Mouse (Mus musculus) mouse embryonic stem cell (cell line): ENCODE measurements around the gene Prkg1.
"Not testable (repeated sequence)": the region's sequence is repeated elsewhere in the genome, so short reads cannot be mapped to it uniquely, and the experiment has no call there.

Experiments used
- in situ Hi-C, 2 experiments: fragments of 300-500 bp; cut with MboI; formaldehyde crosslinking; loops; 1 replicate in 1 of 2; 3 replicates in 1 of 2; pipeline ENCODE4 v1.14.3; 2019 to 2020; ENCODE audit warnings: low sequenced_read_pairs in 2 of 2, low pct_unique_long_range_greater_than_20kb in 1 of 2, mixed read lengths in 1 of 2; ENCODE audit not compliant: unreplicated experiment in 1 of 2

Gene Prkg1

DNA sequence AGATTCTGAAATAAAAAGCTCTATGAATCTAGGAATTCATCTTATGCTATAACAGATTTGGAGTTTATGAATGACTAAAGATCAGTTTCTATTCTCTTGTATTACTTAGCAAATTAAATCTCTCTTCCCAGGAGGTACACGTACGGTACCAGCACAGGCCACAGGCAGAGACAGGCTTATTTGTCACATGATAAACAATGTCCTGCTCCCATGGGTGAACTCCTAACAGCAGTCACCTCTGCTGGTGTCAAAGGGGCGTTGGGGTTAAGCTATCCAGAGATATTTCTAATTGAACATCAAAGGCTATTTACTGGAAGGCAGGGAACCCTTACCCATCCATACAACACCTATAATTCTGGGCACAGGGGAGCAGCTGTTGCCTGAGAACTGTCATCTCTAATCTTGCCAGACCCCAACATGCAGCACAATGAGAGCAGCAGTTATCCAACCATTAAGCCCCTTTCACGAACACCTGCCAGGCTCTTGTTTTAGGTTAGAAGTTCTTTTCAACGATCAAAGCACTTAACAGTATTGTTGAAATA lies 1122.1 kb downstream of the Prkg1 start:
- in situ Hi-C loops: no loop called here

GRCm38 (mm10) chr19:30637471-30637870 lies 1127.4 kb downstream of the Prkg1 start:
- in situ Hi-C loops: no loop called here

DNA sequence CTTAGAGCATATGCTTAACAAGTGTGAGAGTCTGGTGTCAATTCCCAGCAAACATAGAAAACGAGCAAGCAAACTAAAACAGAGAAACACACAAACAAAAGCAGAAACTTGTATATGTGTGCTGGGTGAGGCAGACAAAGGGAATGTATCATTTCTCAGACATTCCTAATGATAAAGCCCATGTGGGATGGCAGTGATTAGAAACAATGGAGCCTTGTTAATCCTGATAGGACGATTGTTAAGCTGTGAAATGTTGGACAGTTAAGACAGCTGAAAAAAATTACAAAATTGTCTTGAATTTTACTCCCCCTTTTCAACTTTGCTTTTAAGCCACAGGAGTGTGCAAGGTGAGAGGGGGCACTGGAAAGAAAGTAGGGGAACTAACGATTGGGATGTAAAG lies 1133.8 kb downstream of the Prkg1 start:
- in situ Hi-C loops: no loop called here

DNA sequence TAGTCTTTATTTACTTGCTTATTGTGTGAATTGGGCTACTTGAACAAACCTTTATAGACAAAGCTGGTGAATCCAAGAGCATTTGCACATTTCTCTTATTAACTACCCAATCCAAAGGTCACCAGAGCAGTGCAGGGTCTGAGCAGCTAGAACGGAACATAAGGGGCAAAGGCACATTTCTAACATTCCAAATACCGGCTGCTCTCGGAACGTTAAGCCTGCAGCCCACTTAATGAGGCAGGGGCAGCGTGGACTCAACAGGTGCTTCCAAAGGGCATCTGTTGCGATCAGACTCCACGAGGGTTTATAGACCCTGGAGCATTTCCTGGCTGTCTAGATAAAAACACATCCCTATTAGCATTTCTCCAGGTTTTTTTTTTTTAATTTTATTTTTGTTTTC lies 1138.8 kb downstream of the Prkg1 start:
- in situ Hi-C loops: no loop called here

DNA sequence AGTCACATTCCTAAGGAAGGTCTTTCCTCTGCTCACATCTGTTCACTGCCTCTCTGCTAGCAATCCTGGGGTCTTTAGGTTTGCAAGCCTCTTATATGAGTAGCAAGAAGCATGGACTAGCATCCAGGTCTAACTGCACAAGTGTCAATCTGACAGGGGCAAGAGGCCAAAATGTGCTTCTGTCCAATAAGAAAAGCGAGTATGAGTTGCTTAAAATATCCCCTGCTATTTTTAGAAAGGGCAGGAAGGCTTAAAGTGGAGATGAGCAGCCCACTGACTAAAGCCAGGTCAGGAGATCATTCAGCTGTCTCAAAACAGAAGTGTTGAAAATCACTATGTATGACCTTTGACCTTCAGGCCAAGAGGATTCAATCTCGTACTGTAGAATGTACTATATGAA lies 1139.4 kb downstream of the Prkg1 start:
- in situ Hi-C loops: no loop called here

DNA sequence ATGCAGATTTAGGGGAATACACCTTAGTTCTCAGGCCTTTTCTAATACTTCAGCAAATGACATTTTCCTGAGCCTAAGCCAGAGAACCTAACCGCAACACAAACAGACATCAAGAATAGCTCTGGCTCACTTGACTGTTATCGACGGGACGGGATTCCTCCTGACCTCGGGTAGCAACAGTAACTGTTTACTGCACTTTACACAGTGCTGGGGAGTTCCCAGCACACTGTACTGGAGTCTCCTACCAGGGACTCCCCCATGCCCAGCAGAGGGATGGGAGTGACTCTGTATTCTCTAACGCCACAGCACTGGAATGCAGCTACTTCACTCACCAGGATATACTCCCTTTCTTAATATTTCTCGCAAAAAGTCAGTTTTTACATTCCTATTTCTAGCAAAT lies 1141.2 kb downstream of the Prkg1 start:
- in situ Hi-C loops: no loop called here

DNA sequence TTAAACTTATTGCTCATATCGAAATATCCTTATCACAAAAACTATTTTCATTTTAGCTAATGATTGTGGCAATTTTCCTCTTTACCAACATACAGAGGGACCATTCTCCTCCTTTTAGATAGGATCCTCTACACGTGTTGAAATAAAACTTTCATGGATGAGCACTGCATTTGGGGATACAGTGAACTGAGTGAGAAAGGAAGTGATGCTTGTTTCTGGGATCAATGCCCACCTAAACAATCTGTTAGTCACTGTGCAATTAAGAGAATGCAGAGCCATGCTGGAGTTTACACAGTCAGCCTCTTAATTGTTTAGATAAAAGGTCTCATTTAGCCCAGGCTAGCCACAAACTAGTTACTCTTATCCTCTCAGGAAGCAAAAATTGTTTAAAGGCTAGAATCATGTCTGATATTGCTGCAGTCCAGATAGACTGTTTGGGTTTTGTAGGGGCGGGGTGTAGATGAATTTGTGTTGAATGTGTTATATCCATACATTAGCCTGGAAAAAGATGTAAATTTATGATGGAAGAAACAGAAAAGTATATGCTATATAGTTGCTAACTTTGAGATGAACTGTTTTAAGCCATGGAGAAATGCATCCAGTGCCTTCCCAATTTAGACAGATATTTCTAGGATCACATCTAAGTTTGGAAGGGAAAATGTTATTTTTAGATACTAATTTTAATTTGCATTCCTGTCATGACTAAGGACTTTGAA lies 1151.5 kb downstream of the Prkg1 start:
- in situ Hi-C loops: no loop called here

DNA sequence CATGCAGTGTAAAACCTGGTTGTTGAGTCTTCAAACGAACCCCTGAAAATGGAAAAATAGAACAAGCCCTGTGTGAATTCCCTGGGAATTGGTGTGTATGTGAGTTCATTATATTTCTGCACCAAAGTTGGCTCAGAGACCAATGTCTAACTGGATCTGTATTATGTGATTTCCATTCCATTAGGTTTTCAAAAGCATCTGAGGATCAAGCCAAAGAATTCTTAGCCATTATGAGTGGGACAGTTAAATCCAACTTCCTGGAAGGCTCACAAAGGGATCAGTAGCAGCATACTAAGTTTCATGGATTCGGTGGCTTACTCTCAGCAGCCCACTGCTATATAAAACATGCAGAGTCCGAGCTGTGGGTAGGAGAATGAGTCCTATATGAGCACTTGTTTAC lies 1178.5 kb downstream of the Prkg1 start:
- in situ Hi-C loops: no loop called here

DNA sequence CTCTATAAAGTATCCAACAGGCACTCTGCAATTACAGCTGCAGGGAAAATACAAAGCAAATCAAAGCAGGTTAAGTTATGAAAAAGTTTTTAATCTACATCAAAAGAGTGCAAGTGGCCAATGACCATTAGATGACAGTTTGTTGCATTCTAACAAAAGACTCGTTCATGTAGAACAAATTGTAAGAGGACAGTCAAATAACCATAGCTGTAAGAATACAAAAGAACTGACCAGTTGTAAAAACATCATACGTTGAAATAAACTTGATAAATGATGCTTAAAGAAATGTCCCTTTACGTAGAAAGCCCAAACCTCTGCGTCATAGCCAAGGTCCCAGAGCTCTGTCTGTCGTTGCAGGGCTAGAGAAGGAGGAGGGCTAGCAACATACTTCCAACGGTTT lies 1200.3 kb downstream of the Prkg1 start:
- in situ Hi-C loops: no loop called here

GRCm38 (mm10) chr19:30563876-30564275 lies 1201.0 kb downstream of the Prkg1 start:
- in situ Hi-C loops: no loop called here

DNA sequence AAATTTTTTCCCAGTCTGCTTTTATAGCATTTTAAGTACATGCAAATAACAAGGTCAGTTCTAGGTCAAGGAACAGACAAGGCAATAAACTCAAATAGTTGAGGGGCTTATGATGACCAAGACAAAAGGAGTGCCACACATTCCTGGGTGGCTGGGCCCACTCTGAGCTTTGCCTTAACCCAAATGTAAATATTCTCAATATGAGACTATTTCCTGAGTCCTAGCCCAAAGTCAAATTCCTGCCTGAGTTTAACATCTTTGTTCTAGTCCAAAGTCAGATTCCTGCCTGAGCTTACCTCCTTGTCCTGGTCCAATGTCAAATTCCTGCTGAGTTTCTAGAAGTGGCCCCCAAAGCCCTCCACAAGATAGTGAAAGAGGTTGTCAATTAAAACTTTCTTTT lies 1206.8 kb downstream of the Prkg1 start:
- in situ Hi-C loops: no loop called here

DNA sequence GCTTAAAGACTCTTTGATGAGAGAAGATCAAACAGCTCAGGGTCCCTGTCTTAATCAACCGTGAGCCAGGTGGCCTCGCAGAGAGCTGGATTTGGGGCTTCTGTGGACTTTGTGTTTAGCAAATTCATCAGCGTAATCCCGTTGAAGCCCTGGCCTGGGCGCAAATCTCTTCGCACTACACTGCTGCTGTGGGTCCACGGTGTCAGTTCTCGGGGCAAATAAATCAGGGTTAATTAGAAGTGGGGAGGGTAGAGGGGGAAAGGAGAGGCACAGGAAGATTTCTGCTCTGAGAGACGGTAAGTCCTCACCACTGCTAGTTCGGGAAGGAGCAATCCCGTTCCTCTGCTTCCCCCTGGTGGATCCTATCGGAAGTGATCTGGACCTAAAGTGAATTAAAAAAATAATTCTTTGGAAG lies 1210.4 kb downstream of the Prkg1 start:
- in situ Hi-C loops: loop anchor here (5.0 kb wide), 2 partner anchors 307 to 332 kb away; no protein-coding TSS in a partner anchor

DNA sequence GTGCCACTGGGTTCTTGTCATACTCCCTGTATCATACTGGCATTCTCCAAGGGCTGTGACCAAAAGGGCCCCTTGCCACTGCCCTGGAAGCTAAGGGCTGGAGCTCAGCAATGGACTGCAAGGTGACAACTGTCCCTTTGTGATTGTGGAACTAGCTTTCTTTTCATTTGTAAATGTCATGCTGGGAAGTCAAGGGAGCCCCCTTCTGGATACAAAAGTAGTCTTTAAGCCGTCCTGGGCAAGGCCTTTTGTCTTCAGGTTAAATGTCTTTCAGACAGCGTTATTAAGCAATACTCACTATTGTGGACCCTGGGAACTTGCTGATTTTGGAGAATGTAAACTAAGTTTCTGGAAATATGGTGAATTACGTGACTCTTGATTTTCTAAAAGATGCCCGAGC lies 1211.1 kb downstream of the Prkg1 start:
- in situ Hi-C loops: loop anchor here (5.0 kb wide), 2 partner anchors 306 to 331 kb away; no protein-coding TSS in a partner anchor

DNA sequence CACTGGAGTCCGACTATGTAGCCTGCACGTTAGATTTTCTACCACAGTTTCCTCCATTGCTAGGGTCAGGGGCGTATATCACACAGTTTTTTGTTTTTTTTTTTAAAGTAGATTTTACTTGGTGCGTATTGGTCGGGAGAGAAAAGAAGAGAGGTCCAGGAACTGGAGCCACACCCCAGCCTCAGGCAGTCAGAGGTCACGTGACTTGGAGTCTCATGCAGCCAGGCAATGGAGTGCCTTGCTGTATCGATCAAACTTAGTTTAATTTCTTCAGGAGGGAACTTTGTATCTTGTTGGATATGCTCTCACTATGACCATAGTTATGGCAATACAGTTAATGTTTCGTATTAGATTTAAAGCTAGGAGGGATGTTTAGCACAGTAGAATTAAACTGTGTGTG lies 1212.6 kb downstream of the Prkg1 start:
- in situ Hi-C loops: loop anchor here (5.0 kb wide), 2 partner anchors 305 to 330 kb away; no protein-coding TSS in a partner anchor

GRCm38 (mm10) chr19:30549854-30550647 lies 1214.8 kb downstream of the Prkg1 start:
- in situ Hi-C loops: loop anchor here (5.0 kb wide), 2 partner anchors 303 to 328 kb away; no protein-coding TSS in a partner anchor

DNA sequence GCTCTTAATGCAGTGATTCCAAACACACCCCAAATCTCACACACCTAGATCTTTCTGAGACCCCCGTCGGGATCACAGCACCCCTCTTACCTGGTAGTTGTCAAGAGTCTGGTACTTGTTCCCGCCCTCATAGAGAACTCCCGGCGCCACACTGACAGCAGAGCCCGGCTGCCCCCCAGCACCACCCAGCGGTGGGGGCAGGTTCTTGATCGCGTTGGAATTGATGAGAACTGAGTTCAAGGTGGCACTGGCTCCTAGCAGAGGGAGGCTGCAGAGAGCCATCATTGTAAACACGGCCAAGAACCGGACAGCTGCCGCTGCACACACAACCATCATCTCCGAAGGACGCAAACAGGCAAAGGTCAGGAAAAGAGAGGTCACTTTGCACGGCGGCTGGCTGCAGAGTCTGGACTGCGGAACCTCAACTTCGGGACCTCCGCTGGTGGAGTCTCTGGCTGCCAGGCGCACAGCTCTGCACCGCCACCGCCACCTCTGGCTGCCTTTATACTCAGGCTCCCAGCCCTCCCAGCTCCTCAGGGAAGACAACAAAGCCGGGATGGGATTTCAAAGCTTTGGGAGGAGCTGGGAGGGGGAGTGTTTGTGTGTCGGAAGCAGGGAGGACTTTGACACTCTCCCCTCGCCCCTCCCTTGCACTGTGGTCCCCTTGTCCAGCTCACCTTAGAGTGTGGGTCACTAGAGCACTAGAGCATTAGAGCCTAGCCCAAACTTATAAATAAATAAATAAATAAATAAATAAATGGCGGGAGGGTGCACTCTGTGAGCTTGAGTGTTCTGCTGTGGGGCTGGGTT lies 1215.6 kb downstream of the Prkg1 start, which contains the start of gene Dkk1:
Dkk1 (minus strand) TSS at position 622 of the 810 bp plus-strand sequence.
- in situ Hi-C loops: no loop called here

GRCm38 (mm10) chr19:30548411-30549043 lies 1216.3 kb downstream of the Prkg1 start:
- in situ Hi-C loops: no loop called here

GRCm38 (mm10) chr19:30539365-30539941 lies 1225.4 kb downstream of the Prkg1 start:
- in situ Hi-C loops: not testable (repeated sequence)
